Mouse (Mus musculus) embryonic facial prominence, embryonic 10.5 days (tissue): Measurements from ENCODE around the gene Gars. TPM values are rescaled to one million over a fixed set of nuclear protein-coding genes. Genes with fewer than 3 reads are reported as not detected.

Experiments
- DNase-seq: peaks from one replicate; pipeline ENCODE4 v3.0.0-alpha.2; 2017; ENCODE audit warnings: low spot score
- H3K27ac ChIP-seq: fragments of 300-500 bp; sonication (generic); replicated peaks from 2 replicates; pipeline ENCODE4 v1.5.1; 2016; ENCODE audit warnings: mild to moderate bottlenecking
- H3K27me3 ChIP-seq: fragments of 300-500 bp; sonication (generic); replicated peaks from 2 replicates; pipeline ENCODE4 v1.6.1; 2016; ENCODE audit warnings: low read depth, mild to moderate bottlenecking; ENCODE audit not compliant: poor library complexity, severe bottlenecking
- H3K36me3 ChIP-seq: fragments of 300-500 bp; sonication (generic); replicated peaks from 2 replicates; pipeline ENCODE4 v1.6.1; 2016; ENCODE audit warnings: mild to moderate bottlenecking, moderate library complexity
- H3K4me1 ChIP-seq: fragments of 300-500 bp; sonication (generic); 2 replicates; pipeline ENCODE4 v1.6.1; 2016
- H3K4me3 ChIP-seq: fragments of 300-500 bp; sonication (generic); 2 replicates; pipeline ENCODE4 v1.5.1; 2016; ENCODE audit warnings: mild to moderate bottlenecking, moderate library complexity
- H3K9me3 ChIP-seq: fragments of 300-500 bp; sonication (generic); 2 replicates; pipeline ENCODE4 v1.6.1; 2016; ENCODE audit warnings: mild to moderate bottlenecking
- WGBS: fragments of 180-500 bp; shearing (Covaris S2); methylation state at CpG from one replicate; pipeline ENCODE4 v1.1.7; 2016; 5-methylcytosine and 5-hydroxymethylcytosine counted together
- polyA plus RNA-seq: library from polyadenylated mRNA; unstranded; fragments of >200 nt; fragmentation: Nextera tagmentation; extraction: Ambion mirVana; gene quantifications from 2 replicates; pipeline ENCODE4 v1.2.1, GENCODE M21; 2016

The Gars gene
- polyA plus RNA-seq, 1 experiment from 2014 or later, result 203 TPM

GRCm38 (mm10) chr6:55076561-55077255 lies 38.9 kb downstream of the Gars start:
- no peaks in the 10 kb centered on the region for H3K4me1 ChIP-seq
- no peaks in the 10 kb centered on the region for H3K27me3 ChIP-seq
- no peak for DNase-seq
- no peaks in the 10 kb centered on the region for H3K9me3 ChIP-seq
- H3K27ac ChIP-seq, result no peak overlapping the region
- 89% methylated on average over 4 of the region's 4 CpGs for WGBS
- no peak overlapping the region for H3K4me3 ChIP-seq
- H3K36me3 ChIP-seq, result peaks cover 94% of the 10 kb centered on the region

- H3K36me3 ChIP-seq, result peaks cover 56% of the 10 kb centered on the region
- H3K9me3 ChIP-seq, result no peaks in the 10 kb centered on the region
- H3K27me3 ChIP-seq, result no peaks in the 10 kb centered on the region
- no peak for DNase-seq
- H3K4me3 ChIP-seq, result no peak overlapping the region
- H3K27ac ChIP-seq, result no peak overlapping the region
- no peaks in the 10 kb centered on the region for H3K4me1 ChIP-seq
- WGBS, result 93% methylated on average over 3 of the region's 3 CpGs
Measured at GRCm38 (mm10) chr6:55081379-55081778, 43.6 kb downstream of the Gars start.

GRCm38 (mm10) chr6:55082261-55083051 lies 44.6 kb downstream of the Gars start:
- no peaks in the 10 kb centered on the region for H3K9me3 ChIP-seq
- no peaks in the 10 kb centered on the region for H3K27me3 ChIP-seq
- DNase-seq, result no peak
- no peak overlapping the region for H3K27ac ChIP-seq
- H3K4me1 ChIP-seq, result 0 out of 2 replicates have a peak, but pooled peaks cover 4% of the 10 kb centered on the region
- 79% methylated on average over 7 of the region's 7 CpGs for WGBS
- no peak overlapping the region for H3K4me3 ChIP-seq
- peaks cover 46% of the 10 kb centered on the region for H3K36me3 ChIP-seq

GRCm38 (mm10) chr6:55087355-55087754 lies 49.5 kb downstream of the Gars start:
- DNase-seq, result no peak
- 44% methylated on average over 4 of the region's 4 CpGs for WGBS
- H3K4me1 ChIP-seq, result 0 out of 2 replicates have a peak, but pooled peaks cover 4% of the 10 kb centered on the region
- 0 out of 2 replicates have a peak, but pooled peaks cover 3% of the 10 kb centered on the region for H3K27me3 ChIP-seq
- no peak overlapping the region for H3K4me3 ChIP-seq
- no peak overlapping the region for H3K27ac ChIP-seq
- no peaks in the 10 kb centered on the region for H3K36me3 ChIP-seq
- H3K9me3 ChIP-seq, result no peaks in the 10 kb centered on the region

- no peak overlapping the region for H3K4me3 ChIP-seq
- 43% methylated on average over 4 of the region's 4 CpGs for WGBS
- H3K27ac ChIP-seq, result no peak overlapping the region
- DNase-seq, result no peak
- H3K27me3 ChIP-seq, result 0 out of 2 replicates have a peak, but pooled peaks cover 3% of the 10 kb centered on the region
- 0 out of 2 replicates have a peak, but pooled peaks cover 4% of the 10 kb centered on the region for H3K4me1 ChIP-seq
- H3K36me3 ChIP-seq, result no peaks in the 10 kb centered on the region
- H3K9me3 ChIP-seq, result no peaks in the 10 kb centered on the region
Measured at GRCm38 (mm10) chr6:55090639-55091038, 52.8 kb downstream of the Gars start.

GRCm38 (mm10) chr6:55091396-55091795 lies 53.6 kb downstream of the Gars start:
- H3K27ac ChIP-seq, result no peak overlapping the region
- no peak overlapping the region for H3K4me3 ChIP-seq
- H3K36me3 ChIP-seq, result no peaks in the 10 kb centered on the region
- H3K4me1 ChIP-seq, result 0 out of 2 replicates have a peak, but pooled peaks cover 4% of the 10 kb centered on the region
- DNase-seq, result no peak
- 0 out of 2 replicates have a peak, but pooled peaks cover 3% of the 10 kb centered on the region for H3K27me3 ChIP-seq
- WGBS, result 93% methylated on average over 9 of the region's 9 CpGs
- H3K9me3 ChIP-seq, result no peaks in the 10 kb centered on the region

- Histone ChIP-seq H3K4me1 (no peaks in the 10 kb centered on the region), H3K9me3 (no peaks in the 10 kb centered on the region), H3K27me3 (0 out of 2 replicates have a peak, but pooled peaks cover 3% of the 10 kb centered on the region), H3K4me3 (no peak overlapping the region), H3K36me3 (no peaks in the 10 kb centered on the region), H3K27ac (no peak overlapping the region)
- no peak for DNase-seq
- WGBS, result 82% methylated on average over 6 of the region's 6 CpGs
Measured at GRCm38 (mm10) chr6:55093431-55094146, 55.8 kb downstream of the Gars start.

- WGBS, result 88% methylated on average over 5 of the region's 5 CpGs
- DNase-seq, result no peak
- Histone ChIP-seq H3K27me3 (no peaks in the 10 kb centered on the region), H3K4me3 (no peak overlapping the region), H3K27ac (no peak overlapping the region), H3K9me3 (no peaks in the 10 kb centered on the region), H3K4me1 (no peaks in the 10 kb centered on the region), H3K36me3 (no peaks in the 10 kb centered on the region)
Measured at GRCm38 (mm10) chr6:55098030-55098429, 60.2 kb downstream of the Gars start.

GRCm38 (mm10) chr6:55098603-55099002 lies 60.8 kb downstream of the Gars start:
- H3K4me3 ChIP-seq, result no peak overlapping the region
- WGBS, result 87% methylated on average over 5 of the region's 5 CpGs
- DNase-seq, result no peak
- H3K36me3 ChIP-seq, result no peaks in the 10 kb centered on the region
- no peaks in the 10 kb centered on the region for H3K27me3 ChIP-seq
- H3K4me1 ChIP-seq, result no peaks in the 10 kb centered on the region
- no peak overlapping the region for H3K27ac ChIP-seq
- no peaks in the 10 kb centered on the region for H3K9me3 ChIP-seq

- WGBS, result 13% methylated on average over 7 of the region's 7 CpGs
- Histone ChIP-seq H3K9me3 (no peaks in the 10 kb centered on the region), H3K36me3 (no peaks in the 10 kb centered on the region), H3K4me1 (no peaks in the 10 kb centered on the region), H3K4me3 (no peak overlapping the region), H3K27me3 (peaks cover 18% of the 10 kb centered on the region), H3K27ac (no peak overlapping the region)
- peak; percentile 81 for DNase-seq
Measured at GRCm38 (mm10) chr6:55108358-55108757, 70.6 kb downstream of the Gars start.

GRCm38 (mm10) chr6:55117325-55118109 lies 79.7 kb downstream of the Gars start:
- peaks cover 86% of the 10 kb centered on the region for H3K27me3 ChIP-seq
- peaks cover 13% of the 10 kb centered on the region for H3K4me1 ChIP-seq
- no peaks in the 10 kb centered on the region for H3K9me3 ChIP-seq
- peak; percentile 60 for DNase-seq
- no peaks in the 10 kb centered on the region for H3K36me3 ChIP-seq
- no peak overlapping the region; the same call in 1 of the 2 replicates for H3K27ac ChIP-seq
- WGBS, result 1% methylated on average over 68 of the region's 68 CpGs
- peak overlapping the region; percentile 66 for H3K4me3 ChIP-seq

- no peak for DNase-seq
- Histone ChIP-seq H3K9me3 (no peaks in the 10 kb centered on the region), H3K4me3 (no peak overlapping the region), H3K4me1 (peaks cover 2% of the 10 kb centered on the region; the same call in 1 of the 2 replicates), H3K36me3 (no peaks in the 10 kb centered on the region), H3K27ac (no peak overlapping the region), H3K27me3 (peaks cover 38% of the 10 kb centered on the region)
- 51% methylated on average over 4 of the region's 4 CpGs for WGBS
Measured at GRCm38 (mm10) chr6:55123056-55123455, 85.2 kb downstream of the Gars start.
